Mouse (Mus musculus): ENCODE data around the gene Cfap70. TPM values are rescaled to one million over a fixed set of nuclear protein-coding genes. Genes with fewer than 3 reads are reported as not detected.

Gene Cfap70
- polyA plus RNA-seq, 1 experiment from 2014 or later: 1.7 TPM

DNA sequence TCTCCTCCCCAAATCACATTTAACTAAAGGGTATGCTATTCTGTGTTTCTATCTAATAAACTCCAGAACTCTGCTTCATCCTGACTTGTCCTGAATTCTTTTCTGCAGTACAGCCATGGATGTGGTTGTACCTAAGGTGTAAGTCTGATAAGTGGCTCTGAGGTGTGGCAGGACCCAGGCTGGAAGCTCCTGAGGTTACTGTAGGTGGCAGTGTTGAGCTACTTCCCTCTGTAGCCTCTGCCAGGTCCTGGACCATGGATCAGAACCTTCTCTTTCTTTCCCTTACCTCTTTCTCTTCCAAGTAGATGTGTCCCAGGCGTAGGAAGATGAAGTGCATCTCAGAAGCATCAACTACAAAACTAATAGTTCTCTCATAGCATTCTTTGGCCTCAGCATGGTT lies 52.0 kb downstream of the Cfap70 start:
- Histone ChIP-seq H3K4me2 (no peak overlapping the region), H3K4me1 (no peaks in the 10 kb centered on the region), H3K9ac (no peak overlapping the region), H3K9me3 (no peaks in the 10 kb centered on the region), H3K27ac (no peak overlapping the region), H3K27me3 (replicated peaks) (no peaks in the 10 kb centered on the region), H3K36me3 (replicated peaks) (no peaks in the 10 kb centered on the region), H3K4me3 (no peak overlapping the region)
- no peak for ATAC-seq (replicated peaks)
- 44% methylated on average over 1 of the region's 1 CpGs for WGBS

DNA sequence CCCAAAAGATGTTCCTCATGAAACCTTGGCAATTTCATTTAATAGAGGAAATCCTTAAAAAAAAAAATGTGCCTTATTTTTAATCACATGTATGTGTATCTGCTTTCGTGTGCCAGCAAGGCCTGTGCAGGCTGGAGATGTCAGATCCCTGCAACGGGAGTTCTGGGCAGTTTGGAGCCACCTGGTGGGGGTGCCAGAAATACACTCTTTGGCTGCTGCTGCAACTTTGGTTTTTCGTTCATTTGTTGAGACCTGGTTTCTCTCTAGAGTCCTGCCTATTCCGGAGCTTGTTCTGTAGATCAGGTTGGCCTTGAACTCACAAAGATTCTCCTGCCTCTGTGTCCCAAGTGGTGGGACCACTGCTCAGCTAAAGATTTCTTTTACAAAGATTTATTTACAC lies 53.2 kb downstream of the Cfap70 start:
- Histone ChIP-seq H3K36me3 (replicated peaks) (no peaks in the 10 kb centered on the region), H3K27ac (no peak overlapping the region), H3K9me3 (no peaks in the 10 kb centered on the region), H3K9ac (no peak overlapping the region), H3K4me3 (no peak overlapping the region), H3K4me2 (no peak overlapping the region), H3K27me3 (replicated peaks) (no peaks in the 10 kb centered on the region), H3K4me1 (peaks cover 4% of the 10 kb centered on the region)
- ATAC-seq (replicated peaks): no peak
- WGBS: 45% methylated on average over 4 of the region's 4 CpGs

DNA sequence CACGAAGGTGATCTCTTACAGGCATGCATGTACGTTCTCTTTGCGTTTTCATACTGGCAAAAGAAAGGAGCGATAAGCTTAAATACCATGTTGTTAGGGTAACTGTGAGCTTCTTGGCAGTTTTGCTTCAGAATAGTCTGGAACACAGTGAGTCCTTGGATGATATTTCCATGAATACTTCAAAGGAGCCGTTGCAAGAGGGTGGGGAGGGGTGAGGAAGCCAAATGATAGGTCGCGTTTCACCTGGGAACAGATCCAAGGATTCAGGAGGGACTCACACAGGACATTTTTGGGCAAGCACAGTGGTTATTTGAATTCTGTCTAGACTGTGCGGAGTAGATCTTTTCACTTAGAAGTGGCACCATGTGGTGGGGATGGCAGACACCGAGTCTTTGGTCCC lies 54.8 kb downstream of the Cfap70 start:
- Histone ChIP-seq H3K4me3 (no peak overlapping the region), H3K9ac (no peak overlapping the region), H3K4me2 (no peak overlapping the region), H3K9me3 (no peaks in the 10 kb centered on the region), H3K27ac (no peak overlapping the region), H3K4me1 (peaks cover 11% of the 10 kb centered on the region), H3K36me3 (replicated peaks) (no peaks in the 10 kb centered on the region), H3K27me3 (replicated peaks) (no peaks in the 10 kb centered on the region)
- 84% methylated on average over 9 of the region's 9 CpGs for whole genome bisulfite sequencing
- no peak for ATAC-seq (replicated peaks)

DNA sequence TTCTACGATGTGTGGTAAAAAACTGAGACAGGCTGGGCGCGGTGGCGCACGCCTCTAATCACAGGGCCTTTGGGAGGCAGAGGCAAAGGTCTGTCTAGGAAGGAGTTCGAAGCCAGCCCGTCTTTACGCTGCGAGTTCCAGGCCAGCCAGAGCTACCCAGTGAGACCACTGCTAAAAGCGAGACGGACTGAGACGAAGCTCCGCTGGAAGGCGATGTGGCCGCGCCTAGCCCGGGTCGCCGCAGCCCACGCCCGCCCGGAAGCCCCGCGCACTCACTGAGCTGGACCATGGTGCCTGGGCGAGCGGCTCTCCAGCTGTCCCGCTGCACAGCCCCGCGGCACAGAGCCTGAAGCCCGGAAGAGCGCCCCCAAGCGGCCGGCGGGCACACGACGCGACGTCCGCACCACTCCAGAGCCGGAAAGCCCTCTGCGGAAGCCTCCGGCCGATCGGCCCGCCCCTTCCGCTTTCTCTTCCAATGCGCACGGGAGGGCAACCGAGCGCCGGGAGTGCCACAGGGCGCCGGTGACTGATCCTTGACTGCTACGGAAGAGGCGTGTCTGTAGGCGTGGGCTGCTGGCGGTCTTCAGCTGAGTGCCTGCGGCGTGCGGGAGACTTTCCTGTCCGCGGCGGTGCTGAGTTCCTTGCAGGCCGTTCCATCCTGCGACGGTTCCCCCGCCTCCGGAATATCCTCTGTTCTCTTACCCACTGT lies 58.7 kb downstream of the Cfap70 start, which contains the start of gene Mrps16:
Mrps16 (minus strand) TSS at position 430 of the 709 bp plus-strand sequence.
- Histone ChIP-seq H3K4me1 (peaks cover 22% of the 10 kb centered on the region), H3K4me3 (peak within 1 kb of the TSS; percentile 78), H3K9me3 (no peaks in the 10 kb centered on the region), H3K9ac (peak within 1 kb of the TSS; percentile 82), H3K27ac (peak within 1 kb of the TSS; percentile 91), H3K4me2 (peak within 1 kb of the TSS; percentile 61), H3K27me3 (replicated peaks) (no peaks in the 10 kb centered on the region), H3K36me3 (replicated peaks) (peaks cover 4% of the 10 kb centered on the region; the same call in 1 of the 2 replicates)
- ATAC-seq (replicated peaks): peak; percentile 94
- under 1% methylated on average over 68 of the region's 68 CpGs for WGBS

DNA sequence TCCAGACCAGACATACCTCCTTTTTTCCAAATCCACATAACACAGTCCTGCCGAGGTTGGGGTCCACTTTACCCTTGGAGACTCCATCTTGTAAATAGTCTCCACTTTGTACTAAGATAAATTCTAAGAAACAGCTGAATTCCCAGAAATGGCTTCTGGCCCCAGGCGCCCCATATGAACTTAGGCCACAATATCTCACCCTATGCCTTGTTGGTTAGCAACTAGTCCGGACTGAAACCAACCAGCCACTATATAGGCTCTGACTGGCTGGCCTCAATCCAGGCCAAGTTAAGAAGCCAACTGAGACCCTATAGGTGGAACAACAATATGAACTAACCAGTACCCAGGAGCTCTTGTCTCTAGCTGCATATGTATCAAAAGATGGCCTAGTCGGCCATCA lies 59.7 kb downstream of the Cfap70 start:
- Histone ChIP-seq H3K9me3 (no peaks in the 10 kb centered on the region), H3K4me2 (peak overlapping the region; percentile 61; the same call in 1 of the 2 replicates), H3K36me3 (replicated peaks) (peaks cover 4% of the 10 kb centered on the region; the same call in 1 of the 2 replicates), H3K27ac (no peak overlapping the region), H3K4me1 (peaks cover 32% of the 10 kb centered on the region), H3K27me3 (replicated peaks) (no peaks in the 10 kb centered on the region), H3K4me3 (no peak overlapping the region; the same call in 1 of the 2 replicates), H3K9ac (no peak overlapping the region)
- ATAC-seq (replicated peaks): no peak
- 80% methylated on average over 4 of the region's 4 CpGs for WGBS

DNA sequence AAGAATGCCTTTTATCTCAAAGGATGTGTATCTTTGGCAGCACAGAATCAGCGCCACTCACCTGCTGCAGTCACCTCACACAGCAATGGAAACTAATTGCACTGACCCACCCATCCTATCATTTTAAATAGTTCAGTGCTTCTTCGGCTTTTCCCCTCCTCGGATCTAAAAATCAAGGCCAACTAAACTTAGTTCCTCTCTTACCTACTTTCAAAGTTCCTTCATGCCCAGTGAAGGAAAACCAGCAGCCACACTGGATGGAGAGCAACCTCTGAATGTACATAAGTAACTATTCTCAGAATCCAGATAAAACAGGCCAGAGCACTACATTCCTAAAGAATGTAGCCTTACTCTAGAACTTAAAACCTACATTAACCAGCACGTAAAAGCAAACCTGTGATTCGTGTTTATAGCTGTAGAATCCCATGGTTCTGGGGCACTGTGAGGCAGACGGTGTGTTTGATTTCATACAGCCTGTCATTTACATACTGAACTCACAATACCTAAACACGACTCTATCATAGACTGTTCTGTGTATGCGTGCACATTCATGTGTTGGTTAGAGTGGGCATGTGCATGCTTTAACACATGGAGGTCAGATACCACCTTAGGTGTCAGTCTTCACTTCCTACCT lies 62.5 kb downstream of the Cfap70 start:
- peak overlapping the region; percentile 84 for H3K4me3 ChIP-seq
- no peaks in the 10 kb centered on the region for H3K9me3 ChIP-seq
- H3K36me3 ChIP-seq (replicated peaks): peaks cover 4% of the 10 kb centered on the region; the same call in 1 of the 2 replicates
- H3K9ac ChIP-seq: no peak overlapping the region
- 89% methylated on average over 8 of the region's 8 CpGs for WGBS
- peak overlapping the region; percentile 82 for H3K4me2 ChIP-seq
- H3K27me3 ChIP-seq (replicated peaks): no peaks in the 10 kb centered on the region
- ATAC-seq (replicated peaks): no peak
- H3K4me1 ChIP-seq: peaks cover 50% of the 10 kb centered on the region
- H3K27ac ChIP-seq: peak overlapping the region; percentile 82

DNA sequence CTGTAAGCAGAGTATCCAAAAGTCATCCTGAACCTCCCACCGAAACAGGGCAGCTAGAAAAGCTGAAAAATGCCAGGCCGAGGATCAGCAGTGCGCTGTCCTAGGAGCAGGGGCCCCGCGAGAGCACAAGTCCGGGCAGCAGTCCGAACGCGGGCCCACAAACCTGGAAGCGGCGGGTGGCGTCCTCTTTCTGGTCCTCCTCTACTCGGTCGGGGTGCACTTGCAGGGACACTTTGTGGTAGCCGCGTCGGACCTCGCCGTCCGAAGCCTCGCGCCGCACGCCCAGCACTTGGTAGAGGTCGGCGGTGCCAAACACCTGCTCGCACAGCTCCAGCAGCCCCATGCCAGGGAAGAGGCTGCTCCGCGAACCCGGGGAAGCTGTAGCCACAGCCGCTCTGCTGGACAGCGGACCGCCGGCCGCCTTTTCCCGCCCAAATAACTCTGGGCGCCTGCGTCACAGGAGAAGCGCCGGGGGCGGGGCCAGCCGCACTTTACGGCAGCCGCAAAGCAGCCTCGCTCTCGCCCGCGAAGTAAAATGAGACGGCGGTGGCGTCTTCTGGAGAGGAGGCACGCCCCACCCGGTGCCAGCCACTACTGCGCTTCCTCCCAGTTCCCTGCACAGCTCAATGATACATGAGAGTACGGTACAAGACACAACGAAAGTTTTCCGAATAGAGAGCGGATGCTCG lies 63.4 kb downstream of the Cfap70 start, which contains the start of gene Dnajc9:
Dnajc9 (minus strand) TSS at position 470 of the 689 bp plus-strand sequence.
- peaks cover 4% of the 10 kb centered on the region; the same call in 1 of the 2 replicates for H3K36me3 ChIP-seq (replicated peaks)

DNA sequence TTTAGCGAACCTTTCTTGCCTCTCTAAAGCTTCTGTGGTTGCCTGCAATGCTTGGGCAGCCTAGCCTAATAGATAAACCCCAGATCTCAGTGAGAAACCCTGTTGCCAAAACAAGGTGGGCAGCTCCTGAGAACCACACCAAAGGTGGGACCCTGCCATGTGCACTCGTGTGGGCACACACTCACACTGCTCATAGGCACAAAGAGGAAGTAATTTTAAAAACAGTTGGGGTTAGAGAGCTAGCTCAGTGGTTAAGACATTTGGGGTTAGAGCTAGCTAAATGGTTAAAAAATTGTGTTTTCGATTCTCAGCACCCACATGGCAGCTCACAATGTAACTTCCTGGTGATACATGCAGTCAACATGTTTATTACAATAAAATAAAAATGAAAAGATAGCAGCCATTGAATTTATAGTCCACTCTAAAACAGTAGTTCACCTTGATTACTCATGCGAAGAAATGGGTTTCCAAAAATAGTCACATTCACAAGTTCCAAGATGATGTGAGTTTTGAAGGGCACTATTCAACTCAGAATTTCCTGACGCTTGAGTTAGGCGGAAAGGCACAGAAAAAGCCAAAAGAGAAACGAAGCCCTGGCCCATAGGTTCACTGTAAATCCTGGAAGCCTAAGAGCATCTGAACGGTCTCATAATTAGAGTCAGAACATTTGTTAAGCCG lies 72.1 kb downstream of the Cfap70 start:
- H3K4me1 ChIP-seq: no peaks in the 10 kb centered on the region
- no peak overlapping the region for H3K27ac ChIP-seq
- H3K4me3 ChIP-seq: no peak overlapping the region
- ATAC-seq (replicated peaks): no peak
- no peaks in the 10 kb centered on the region for H3K27me3 ChIP-seq (replicated peaks)
- H3K9ac ChIP-seq: no peak overlapping the region
- 95% methylated on average over 9 of the region's 9 CpGs for WGBS
- H3K36me3 ChIP-seq (replicated peaks): peaks cover 24% of the 10 kb centered on the region
- H3K9me3 ChIP-seq: no peaks in the 10 kb centered on the region
- no peak overlapping the region for H3K4me2 ChIP-seq

More for the DNA sequence above, 63.4 kb downstream of the Cfap70 start, which contains the start of gene Dnajc9:
- peak; percentile 75 for ATAC-seq (replicated peaks)
- Histone ChIP-seq H3K4me1 (peaks cover 45% of the 10 kb centered on the region), H3K27me3 (replicated peaks) (no peaks in the 10 kb centered on the region), H3K9ac (peak within 1 kb of the TSS; percentile 72), H3K27ac (peak within 1 kb of the TSS; percentile 82), H3K4me3 (peak within 1 kb of the TSS; percentile 84), H3K4me2 (peak within 1 kb of the TSS; percentile 82), H3K9me3 (no peaks in the 10 kb centered on the region)
- under 1% methylated on average over 59 of the region's 59 CpGs for WGBS

DNA sequence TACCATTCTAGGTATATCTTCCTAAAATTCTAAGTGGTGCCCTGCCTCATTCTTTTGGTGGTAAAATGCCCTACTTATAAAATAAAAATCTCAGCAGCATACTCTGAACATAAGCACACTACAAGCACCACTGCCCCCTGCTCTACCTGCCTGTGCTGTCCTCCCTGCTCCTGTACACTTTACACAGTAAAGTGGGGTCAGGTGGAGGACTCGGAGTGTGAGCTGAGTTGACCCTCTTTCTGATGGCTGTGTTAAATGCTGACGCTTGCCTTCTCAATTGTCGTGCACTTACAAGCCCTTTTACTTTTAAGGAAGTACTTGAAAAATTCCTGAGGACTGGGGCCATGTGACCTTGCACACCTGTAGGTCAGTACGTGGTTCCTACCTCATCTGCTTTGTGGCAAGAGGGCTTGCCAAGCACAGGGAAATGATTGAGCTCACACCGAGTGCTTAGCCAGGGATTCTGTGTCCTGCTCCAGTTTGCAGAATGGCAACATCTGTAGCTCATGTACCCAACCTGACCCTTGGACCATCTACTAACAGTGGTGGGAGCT lies 72.9 kb downstream of the Cfap70 start:
- no peak overlapping the region for H3K4me2 ChIP-seq
- H3K9me3 ChIP-seq: no peaks in the 10 kb centered on the region
- no peak for ATAC-seq (replicated peaks)
- H3K27me3 ChIP-seq (replicated peaks): no peaks in the 10 kb centered on the region
- WGBS: 91% methylated on average over 5 of the region's 5 CpGs
- H3K4me1 ChIP-seq: no peaks in the 10 kb centered on the region
- H3K36me3 ChIP-seq (replicated peaks): peaks cover 29% of the 10 kb centered on the region
- H3K9ac ChIP-seq: no peak overlapping the region
- H3K27ac ChIP-seq: no peak overlapping the region
- H3K4me3 ChIP-seq: no peak overlapping the region

DNA sequence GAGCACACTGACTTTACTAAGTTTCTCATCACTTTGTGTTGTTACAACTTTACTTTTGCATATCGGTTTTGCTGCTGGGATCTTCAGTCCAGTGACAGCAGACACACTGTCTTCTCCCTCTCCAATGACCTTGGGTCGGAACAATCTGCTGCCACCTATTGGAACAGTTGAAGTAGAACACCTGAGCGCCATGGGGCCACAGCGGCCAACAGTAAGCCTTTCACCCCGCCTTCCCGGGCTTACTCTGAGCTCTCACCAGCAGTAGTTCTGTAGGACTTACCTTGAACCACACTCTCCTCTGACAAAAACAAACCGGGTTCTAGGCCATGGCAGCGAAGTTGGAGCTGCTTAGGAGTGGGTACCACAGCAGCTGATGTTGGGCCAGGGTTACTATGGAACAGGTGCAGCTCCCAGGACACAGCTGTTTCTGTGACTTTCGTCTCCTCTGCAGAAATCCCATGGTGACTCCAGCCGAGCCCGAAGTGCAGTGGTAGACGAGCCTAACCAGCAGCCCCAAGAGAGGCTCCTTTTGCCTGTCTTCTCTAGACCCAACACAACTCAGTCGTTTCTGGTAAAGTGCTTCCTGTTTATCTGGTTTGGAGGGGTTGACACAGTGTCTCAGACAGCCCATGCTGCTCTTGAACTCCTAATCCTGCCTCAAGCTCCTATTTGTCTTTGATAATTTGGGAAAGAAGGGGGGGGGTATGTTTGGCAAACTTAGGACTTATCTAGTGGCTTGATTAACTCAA lies 73.5 kb downstream of the Cfap70 start:
- Histone ChIP-seq H3K4me1 (no peaks in the 10 kb centered on the region), H3K9ac (no peak overlapping the region), H3K36me3 (replicated peaks) (peaks cover 29% of the 10 kb centered on the region), H3K4me3 (no peak overlapping the region), H3K27ac (no peak overlapping the region), H3K9me3 (no peaks in the 10 kb centered on the region), H3K27me3 (replicated peaks) (no peaks in the 10 kb centered on the region), H3K4me2 (no peak overlapping the region)
- WGBS: 42% methylated on average over 13 of the region's 13 CpGs
- ATAC-seq (replicated peaks): no peak

DNA sequence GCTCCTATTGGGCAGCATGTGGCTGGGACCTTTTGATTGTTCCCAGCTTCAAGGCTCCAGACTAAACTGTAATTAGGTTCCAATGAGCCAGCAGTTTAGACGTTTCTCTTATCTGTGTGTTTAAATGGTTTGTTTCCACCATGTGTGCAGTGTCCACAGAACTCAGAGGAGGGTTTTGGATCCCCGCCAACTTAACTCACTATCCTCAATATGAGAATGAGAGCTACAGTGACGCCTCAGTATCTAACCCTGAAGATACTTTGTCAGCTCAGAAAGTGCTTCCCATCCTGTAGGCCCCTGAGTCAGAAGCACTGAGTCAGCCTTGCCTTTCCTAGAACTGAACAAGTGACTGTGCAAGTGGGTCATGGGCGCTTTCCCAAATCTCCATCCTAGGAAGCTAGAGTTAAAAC lies 74.9 kb downstream of the Cfap70 start:
- H3K36me3 ChIP-seq (replicated peaks): peaks cover 29% of the 10 kb centered on the region
- 85% methylated on average over 4 of the region's 4 CpGs for WGBS
- ATAC-seq (replicated peaks): no peak

More for the DNA sequence above, 74.9 kb downstream of the Cfap70 start:
- H3K27me3 ChIP-seq (replicated peaks): no peaks in the 10 kb centered on the region
- no peak overlapping the region for H3K4me2 ChIP-seq
- no peak overlapping the region for H3K9ac ChIP-seq
- no peak overlapping the region for H3K27ac ChIP-seq
- no peaks in the 10 kb centered on the region for H3K9me3 ChIP-seq
- no peaks in the 10 kb centered on the region for H3K4me1 ChIP-seq
- H3K4me3 ChIP-seq: no peak overlapping the region

Measured in midbrain, embryonic 15.5 days (tissue).